Mouse (Mus musculus): ENCODE data around the gene Capg. TPM values are rescaled to one million over a fixed set of nuclear protein-coding genes. Genes with fewer than 3 reads are reported as not detected.

Gene Capg
- 100 to 1,000 TPM; 390 to 765 TPM for polyA plus RNA-seq (2017; shearing (Covaris generic))

DNA sequence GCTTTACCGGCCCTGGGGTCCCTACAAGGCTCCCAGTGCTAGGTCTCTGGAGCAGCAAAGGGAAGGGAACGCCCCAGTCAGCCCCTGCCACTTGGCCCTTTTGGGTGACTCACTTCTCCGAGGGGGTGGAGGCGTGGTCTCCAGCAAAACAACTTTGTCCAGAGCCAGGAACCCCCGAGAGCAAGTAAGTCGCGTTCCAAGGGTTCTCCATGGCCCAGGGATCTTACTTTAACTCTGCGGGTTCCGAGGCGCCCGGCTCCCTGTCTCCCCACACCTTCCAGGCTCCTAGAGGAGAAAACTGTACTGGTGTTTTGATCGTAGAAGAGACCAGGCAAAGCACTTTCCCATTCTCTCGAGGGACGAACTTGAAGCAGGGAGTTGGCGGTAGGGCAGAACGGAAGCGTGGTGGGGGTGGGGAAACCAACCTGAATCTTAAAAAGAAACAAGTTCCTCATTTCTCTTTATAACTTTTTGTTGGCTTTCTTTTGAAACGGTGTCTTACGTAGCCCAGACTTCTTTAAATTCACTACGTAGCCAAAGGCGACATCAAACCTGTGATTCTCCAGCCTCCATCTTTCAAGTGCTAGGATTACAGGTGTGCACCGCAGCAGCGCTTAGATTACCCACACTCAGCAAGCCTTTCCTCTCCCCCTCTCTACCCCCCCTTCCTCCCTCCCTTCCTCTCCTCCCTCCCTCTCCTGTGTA, at the start of gene Capg:
TSS of gene Capg (plus strand) at position 109 of the 705 bp plus-strand sequence.

DNA sequence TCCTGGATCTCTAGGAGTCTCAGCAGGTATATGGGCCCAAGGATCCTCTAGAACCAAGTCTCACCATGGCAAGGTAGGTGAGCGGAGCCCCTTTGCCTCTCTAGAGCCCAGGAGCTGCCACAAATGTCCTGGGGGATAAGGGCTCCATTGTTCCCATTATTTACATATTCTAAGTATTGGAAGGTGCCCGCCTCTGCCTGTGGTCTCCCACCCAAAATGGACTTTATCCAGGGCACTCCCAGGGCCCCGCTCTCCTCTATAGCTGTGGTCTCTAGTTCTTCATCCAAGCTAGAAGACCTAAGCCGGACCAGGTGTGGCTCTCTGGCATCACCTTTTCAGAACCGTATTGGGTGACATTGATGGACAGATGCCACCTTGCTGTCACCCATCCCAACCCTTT, 22.6 kb upstream of the Capg start, which contains the start of gene Sh2d6:
TSS of gene Sh2d6 (minus strand) at position 101 of the 400 bp plus-strand sequence.

DNA sequence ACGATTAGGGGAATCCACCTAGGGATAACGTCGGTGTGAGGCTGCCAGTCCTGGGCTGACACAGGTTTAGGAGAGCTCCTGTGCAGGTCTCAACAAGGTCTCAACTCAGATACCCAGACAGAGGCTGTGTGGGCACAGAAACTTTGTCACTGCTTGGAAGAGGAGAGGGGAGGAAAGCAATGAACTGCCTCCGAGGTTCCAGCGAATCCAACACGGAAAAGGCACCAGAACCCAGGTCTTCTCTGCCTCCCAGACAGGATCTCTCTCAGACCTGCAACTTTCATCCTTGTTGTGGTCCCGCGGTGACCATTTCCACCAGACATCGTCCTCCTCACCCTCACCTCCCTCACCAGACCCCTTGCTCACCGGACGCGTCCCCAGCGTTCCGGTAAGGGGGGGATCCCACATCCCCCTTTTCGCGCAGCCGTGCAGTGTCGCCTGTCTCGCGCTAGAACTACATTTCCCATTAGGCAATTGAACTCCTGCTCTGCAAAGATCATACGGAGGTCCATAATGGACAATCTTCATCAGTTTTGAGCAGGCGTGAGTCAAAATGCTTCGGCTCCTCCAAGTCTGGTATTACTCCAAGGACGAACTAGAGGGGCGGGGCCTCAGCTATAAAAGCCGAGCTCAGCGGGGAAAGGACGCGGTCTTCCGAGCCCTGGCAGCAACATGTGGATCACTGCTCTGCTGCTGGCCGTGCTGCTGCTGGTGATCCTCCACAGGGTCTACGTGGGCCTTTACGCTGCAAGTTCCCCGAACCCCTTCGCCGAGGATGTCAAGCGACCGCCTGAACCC, 54.0 kb downstream of the Capg start, which contains the start of the genes Elmod3 and Retsat:
TSS of gene Elmod3 (minus strand) at position 458 of the 798 bp plus-strand sequence.
TSS of gene Retsat (plus strand) at position 520 of the 798 bp plus-strand sequence.

Other genes with a start within 250 kb of the Capg start
- 1 to 10 TPM in 1 of 2 experiments, not detected in 1; 1.3 TPM for gene Sftpb, start 239.8 kb upstream of the Capg start, polyA plus RNA-seq (2017; shearing (Covaris generic))
- gene Usp39, start 199.2 kb upstream of the Capg start, polyA plus RNA-seq (2017; shearing (Covaris generic)), result 10 to 100 TPM; 41.2 to 46.8 TPM
- gene 0610030E20Rik, start 197.1 kb upstream of the Capg start, polyA plus RNA-seq (2017; shearing (Covaris generic)), result 10 to 100 TPM; 36.8 to 39.7 TPM
- gene Tmem150a, start 188.9 kb upstream of the Capg start, polyA plus RNA-seq (2017; shearing (Covaris generic)), result under 1 TPM; 0.20 to 0.32 TPM
- gene Rnf181, start 177.4 kb upstream of the Capg start, polyA plus RNA-seq (2017; shearing (Covaris generic)), result 100 to 1,000 TPM; 139 to 142 TPM
- 10 to 100 TPM; 50.2 to 64.6 TPM for gene Vamp5, start 163.9 kb upstream of the Capg start, polyA plus RNA-seq (2017; shearing (Covaris generic))
- 100 to 1,000 TPM; 240 to 267 TPM for gene Vamp8, start 153.7 kb upstream of the Capg start, polyA plus RNA-seq (2017; shearing (Covaris generic))
- gene Ggcx, start 130.1 kb upstream of the Capg start, polyA plus RNA-seq (2017; shearing (Covaris generic)), result 10 to 100 TPM in 1 of 2 experiments, 1 to 10 TPM in 1; 9.8 to 13.1 TPM
- gene Mat2a, start 104.8 kb upstream of the Capg start, polyA plus RNA-seq (2017; shearing (Covaris generic)), result 100 to 1,000 TPM; 318 to 501 TPM
- 1 to 10 TPM in 1 of 2 experiments, not detected in 1; 1.1 TPM for gene Sh2d6, start 22.7 kb upstream of the Capg start, polyA plus RNA-seq (2017; shearing (Covaris generic))
- gene Elmod3, start 54.0 kb downstream of the Capg start, polyA plus RNA-seq (2017; shearing (Covaris generic)), result 10 to 100 TPM; 23.4 to 25.3 TPM
- 1 to 10 TPM; 4.5 to 6.3 TPM for gene Retsat, start 54.1 kb downstream of the Capg start, polyA plus RNA-seq (2017; shearing (Covaris generic))
- 100 to 1,000 TPM; 112 to 144 TPM for gene Tgoln1, start 72.6 kb downstream of the Capg start, polyA plus RNA-seq (2017; shearing (Covaris generic))
- gene Tcf7l1, start 244.9 kb downstream of the Capg start, polyA plus RNA-seq (2017; shearing (Covaris generic)), result 1 to 10 TPM in 1 of 2 experiments, under 1 TPM in 1; 0.66 to 1.1 TPM

Data from inflammation-experienced regulatory T-cells (primary cell).